Mouse (Mus musculus) liver, embryonic 16.5 days (tissue): Measurements from ENCODE around the gene Lingo1. TPM values are rescaled to one million over a fixed set of nuclear protein-coding genes. Genes with fewer than 3 reads are reported as not detected.
A peak's percentile ranks its signal among the peaks of the same experiment; 100 is the strongest.

Source experiments
- ATAC-seq: fragments of 200-750 bp; cut with Nextera tagmentation; 2 replicates; pipeline ENCODE4 v1.8.0; 2017; ENCODE audit warnings: low read depth, mild to moderate bottlenecking, moderate number of reproducible peaks, moderate library complexity
- H3K27ac ChIP-seq: fragments of 300-500 bp; sonication (generic); 2 replicates; pipeline ENCODE4 v1.5.1; 2014; ENCODE audit warnings: mild to moderate bottlenecking, low read length
- H3K27me3 ChIP-seq: fragments of 300-500 bp; sonication (generic); 2 replicates; pipeline ENCODE4 v1.6.1; 2014; ENCODE audit warnings: low read depth, low read length, mixed read lengths; ENCODE audit not compliant: control insufficient read depth, insufficient read depth
- H3K36me3 ChIP-seq: fragments of 300-500 bp; sonication (generic); 2 replicates; pipeline ENCODE4 v1.6.1; 2014; ENCODE audit warnings: mild to moderate bottlenecking; ENCODE audit not compliant: control insufficient read depth, insufficient read depth
- H3K4me1 ChIP-seq: fragments of 300-500 bp; sonication (generic); 2 replicates; pipeline ENCODE4 v1.6.1; 2014; ENCODE audit warnings: low read depth, low read length, mixed read lengths; ENCODE audit not compliant: control insufficient read depth
- H3K4me2 ChIP-seq: fragments of 300-500 bp; sonication (generic); 2 replicates; pipeline ENCODE4 v1.6.1; 2014; ENCODE audit warnings: low read depth, low read length, mixed read lengths
- H3K4me3 ChIP-seq: fragments of 300-500 bp; sonication (generic); 2 replicates; pipeline ENCODE4 v1.5.1; 2014; ENCODE audit warnings: low read depth, mild to moderate bottlenecking, low read length
- H3K9ac ChIP-seq: fragments of 300-500 bp; sonication (generic); 2 replicates; pipeline ENCODE4 v1.6.1; 2014; ENCODE audit warnings: low read depth, low read length
- H3K9me3 ChIP-seq: fragments of 300-500 bp; sonication (generic); replicated peaks from 2 replicates; pipeline ENCODE4 v1.6.1; 2016; ENCODE audit warnings: low read length; ENCODE audit not compliant: control insufficient read depth
- WGBS: fragments of 180-500 bp; shearing (Covaris S2); extraction: QIAGEN DNeasy Blood & Tissue Kit; methylation state at CpG from one replicate; pipeline ENCODE4 v1.1.7; 2014; ENCODE audit not compliant: insufficient replicate concordance; 5-methylcytosine and 5-hydroxymethylcytosine counted together
- polyA plus RNA-seq: library from polyadenylated mRNA; unstranded; fragments of >200 nt; fragmentation: Nextera tagmentation; extraction: Ambion mirVana; gene quantifications from 2 replicates; pipeline ENCODE4 v1.2.1, GENCODE M21; 2015

The Lingo1 gene
- polyA plus RNA-seq, 1 experiment from 2014 or later, result 0.20 TPM

DNA sequence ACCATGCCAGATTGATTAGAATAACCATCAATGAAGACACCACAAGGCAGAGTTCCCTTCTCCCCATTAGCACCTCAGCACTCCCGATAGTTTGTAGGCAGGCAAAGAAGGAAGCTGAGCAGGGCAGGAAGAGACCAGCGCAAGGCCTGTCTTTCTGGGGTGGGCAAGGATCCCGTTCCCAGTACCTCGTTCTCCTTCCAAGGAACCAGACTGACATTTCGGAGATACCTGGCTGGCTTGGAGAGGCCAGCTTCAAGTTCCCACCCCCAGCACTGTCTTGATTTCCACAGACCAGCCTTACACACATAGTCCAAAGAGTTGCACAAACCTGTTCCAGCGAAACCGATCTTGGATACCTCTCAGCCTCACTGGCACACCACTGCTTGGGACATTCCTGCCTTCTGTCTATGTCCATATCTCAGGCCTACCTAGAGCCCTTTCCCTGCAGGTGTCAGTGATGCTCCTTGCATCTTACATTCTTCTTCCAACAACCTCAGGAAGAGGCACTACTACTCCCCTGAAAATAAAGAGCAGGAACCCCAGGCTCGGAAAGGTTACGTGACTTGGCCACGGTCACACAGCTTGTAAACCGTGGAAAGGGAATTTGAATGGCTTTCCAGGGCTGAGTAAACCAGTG lies 159.4 kb downstream of the Lingo1 start:
- H3K9ac ChIP-seq, result no peak overlapping the region
- no peak overlapping the region for H3K27ac ChIP-seq
- H3K4me3 ChIP-seq, result no peak overlapping the region
- 36% methylated on average over 11 of the region's 11 CpGs for WGBS
- H3K27me3 ChIP-seq, result peaks cover 59% of the 10 kb centered on the region
- H3K9me3 ChIP-seq, result no peaks in the 10 kb centered on the region
- ATAC-seq, result no peak
- H3K4me1 ChIP-seq, result no peaks in the 10 kb centered on the region; the same call in 1 of the 2 replicates
- no peaks in the 10 kb centered on the region for H3K36me3 ChIP-seq
- H3K4me2 ChIP-seq, result no peak overlapping the region

- H3K4me3 ChIP-seq, result no peak overlapping the region
- no peak overlapping the region for H3K9ac ChIP-seq
- H3K36me3 ChIP-seq, result no peaks in the 10 kb centered on the region
- ATAC-seq, result 0 out of 2 replicates have a peak, but pooled peaks have one; percentile 24
- peaks cover 59% of the 10 kb centered on the region for H3K27me3 ChIP-seq
- 0% methylated on average over 10 of the region's 10 CpGs for WGBS
- no peaks in the 10 kb centered on the region for H3K9me3 ChIP-seq
- no peaks in the 10 kb centered on the region; the same call in 1 of the 2 replicates for H3K4me1 ChIP-seq
- no peak overlapping the region for H3K4me2 ChIP-seq
- no peak overlapping the region for H3K27ac ChIP-seq
These were observed 160.1 kb downstream of the Lingo1 start for GRCm38 (mm10) chr9:56636214-56636613.

- WGBS, result 1% methylated on average over 50 of the region's 68 CpGs
- no peaks in the 10 kb centered on the region for H3K36me3 ChIP-seq
- H3K27me3 ChIP-seq, result peaks cover 59% of the 10 kb centered on the region
- H3K9me3 ChIP-seq, result no peaks in the 10 kb centered on the region
- peak overlapping the region; percentile 60 for H3K4me2 ChIP-seq
- H3K9ac ChIP-seq, result no peak overlapping the region
- peak; percentile 24; the same call in 1 of the 2 replicates for ATAC-seq
- H3K4me1 ChIP-seq, result no peaks in the 10 kb centered on the region; the same call in 1 of the 2 replicates
- H3K4me3 ChIP-seq, result peak overlapping the region; percentile 48
- no peak overlapping the region for H3K27ac ChIP-seq
These were observed 160.7 kb downstream of the Lingo1 start for GRCm38 (mm10) chr9:56635498-56636121.

DNA sequence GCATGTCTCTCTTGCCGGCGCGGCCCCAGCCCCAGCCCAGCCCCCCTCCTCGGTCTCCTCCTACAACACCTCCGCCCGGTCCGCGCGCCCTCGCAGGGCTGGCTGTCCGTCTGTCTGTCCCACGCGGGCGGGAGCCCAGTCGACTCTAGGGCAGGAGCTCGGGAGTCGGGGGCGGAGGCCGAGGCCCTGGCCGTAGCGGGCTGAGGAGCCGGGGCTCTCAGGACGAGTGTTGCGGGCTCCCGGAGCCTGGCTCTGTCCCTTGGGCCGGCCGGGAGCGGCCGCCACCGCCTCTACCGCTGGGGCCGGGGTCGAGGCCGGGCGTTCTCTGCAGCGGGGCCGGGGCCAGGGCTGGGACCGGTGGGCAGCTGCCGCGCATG lies 161.2 kb downstream of the Lingo1 start:
- peaks cover 59% of the 10 kb centered on the region for H3K27me3 ChIP-seq
- peak overlapping the region; percentile 60 for H3K4me2 ChIP-seq
- no peaks in the 10 kb centered on the region; the same call in 1 of the 2 replicates for H3K4me1 ChIP-seq
- peak; percentile 9; the same call in 1 of the 2 replicates for ATAC-seq
- no peak overlapping the region for H3K9ac ChIP-seq
- peak overlapping the region; percentile 48 for H3K4me3 ChIP-seq
- H3K27ac ChIP-seq, result no peak overlapping the region
- H3K36me3 ChIP-seq, result no peaks in the 10 kb centered on the region
- WGBS, result under 1% methylated on average over 39 of the region's 40 CpGs
- H3K9me3 ChIP-seq, result no peaks in the 10 kb centered on the region

GRCm38 (mm10) chr9:56634406-56635120 lies 161.7 kb downstream of the Lingo1 start:
- Histone ChIP-seq H3K36me3 (no peaks in the 10 kb centered on the region), H3K27ac (no peak overlapping the region), H3K27me3 (peaks cover 59% of the 10 kb centered on the region), H3K4me2 (peak overlapping the region; percentile 60), H3K9ac (no peak overlapping the region), H3K4me1 (no peaks in the 10 kb centered on the region; the same call in 1 of the 2 replicates), H3K4me3 (peak overlapping the region; percentile 48), H3K9me3 (no peaks in the 10 kb centered on the region)
- no peak for ATAC-seq
- WGBS, result under 1% methylated on average over 19 of the region's 25 CpGs

GRCm38 (mm10) chr9:56633449-56634225 lies 162.6 kb downstream of the Lingo1 start:
- Histone ChIP-seq H3K27me3 (peaks cover 59% of the 10 kb centered on the region), H3K4me3 (no peak overlapping the region), H3K36me3 (no peaks in the 10 kb centered on the region), H3K9me3 (no peaks in the 10 kb centered on the region), H3K4me2 (no peak overlapping the region), H3K4me1 (no peaks in the 10 kb centered on the region; the same call in 1 of the 2 replicates), H3K27ac (no peak overlapping the region), H3K9ac (no peak overlapping the region)
- no peak for ATAC-seq
- WGBS, result 32% methylated on average over 13 of the region's 13 CpGs

DNA sequence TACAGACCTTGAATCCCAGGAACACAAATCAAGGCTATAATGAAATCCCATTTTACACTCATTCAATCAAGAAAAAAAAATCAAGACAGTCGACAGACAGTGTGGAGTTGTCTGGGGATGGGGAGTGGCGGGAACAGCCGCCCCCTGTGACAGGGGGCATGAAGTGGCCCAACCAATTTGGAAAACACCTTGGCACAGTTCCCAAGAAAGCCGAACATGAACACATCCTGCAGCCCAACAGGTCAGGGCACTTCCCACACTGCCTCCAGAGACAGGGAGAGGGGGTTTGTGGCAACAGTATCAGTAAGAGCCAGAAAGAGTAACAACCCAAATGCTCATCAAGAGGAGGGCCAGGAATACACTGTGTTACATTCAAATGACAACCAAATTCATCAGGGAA lies 165.3 kb downstream of the Lingo1 start:
- no peaks in the 10 kb centered on the region; the same call in 1 of the 2 replicates for H3K4me1 ChIP-seq
- WGBS, result 47% methylated on average over 4 of the region's 4 CpGs

DNA sequence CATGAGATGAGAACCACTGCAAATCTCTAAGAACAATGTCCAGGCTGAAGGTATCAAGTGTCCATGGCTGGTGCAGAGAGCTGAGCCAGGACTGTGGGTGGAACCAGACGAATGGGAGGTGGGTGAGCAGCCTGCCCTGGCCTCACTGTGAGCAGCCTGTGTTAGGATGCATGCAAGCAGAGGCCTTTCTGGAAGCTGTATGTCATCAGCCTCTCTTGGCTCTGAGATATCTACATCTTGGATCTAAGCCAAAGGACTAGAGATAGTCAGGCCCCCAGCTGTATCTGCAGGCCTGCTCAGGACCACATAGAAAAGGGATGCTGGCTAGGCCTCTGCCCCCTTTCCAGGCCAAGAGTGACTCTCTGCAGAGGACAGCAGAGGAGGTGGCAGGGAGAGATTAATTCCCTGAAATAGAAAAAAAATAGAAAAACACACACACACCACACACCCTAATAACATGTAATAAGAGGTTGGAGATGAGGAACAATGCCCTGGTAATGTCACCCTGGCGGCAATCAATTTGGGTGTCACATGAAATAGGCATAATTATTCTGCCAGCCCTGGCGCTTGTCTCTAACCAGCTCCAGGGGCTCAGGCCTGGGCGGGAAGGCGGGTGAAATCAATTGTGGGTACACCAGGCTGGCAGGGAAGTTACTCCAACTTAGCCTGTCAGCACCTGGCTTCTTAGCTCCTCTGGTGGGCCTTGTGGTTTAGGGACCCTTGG lies 166.4 kb downstream of the Lingo1 start:
- WGBS, result 66% methylated on average over 5 of the region's 5 CpGs
- H3K9me3 ChIP-seq, result no peaks in the 10 kb centered on the region
- H3K4me3 ChIP-seq, result no peak overlapping the region
- no peaks in the 10 kb centered on the region for H3K36me3 ChIP-seq
- no peak overlapping the region for H3K27ac ChIP-seq
- peaks cover 25% of the 10 kb centered on the region for H3K27me3 ChIP-seq
- no peak overlapping the region for H3K4me2 ChIP-seq
- no peak for ATAC-seq
- no peaks in the 10 kb centered on the region; the same call in 1 of the 2 replicates for H3K4me1 ChIP-seq
- no peak overlapping the region for H3K9ac ChIP-seq

More for the DNA sequence above, 165.3 kb downstream of the Lingo1 start:
- no peak overlapping the region for H3K4me2 ChIP-seq
- peaks cover 36% of the 10 kb centered on the region for H3K27me3 ChIP-seq
- H3K9ac ChIP-seq, result no peak overlapping the region
- H3K36me3 ChIP-seq, result no peaks in the 10 kb centered on the region
- H3K27ac ChIP-seq, result no peak overlapping the region
- no peak overlapping the region for H3K4me3 ChIP-seq
- no peak for ATAC-seq
- H3K9me3 ChIP-seq, result no peaks in the 10 kb centered on the region
